Mouse (Mus musculus) embryonic facial prominence, embryonic 12.5 days (tissue): ENCODE data around the gene Tcf15. TPM values are rescaled to one million over a fixed set of nuclear protein-coding genes. Genes with fewer than 3 reads are reported as not detected.
A peak's percentile ranks its signal among the peaks of the same experiment; 100 is the strongest.

Experiments used
- ATAC-seq: fragments of 200-750 bp; cut with Nextera tagmentation; 2 replicates; pipeline ENCODE4 v1.8.0; 2017; ENCODE audit not compliant: insufficient number of reproducible peaks, insufficient read depth, low FRiP score, low TSS enrichment
- H3K27ac ChIP-seq: fragments of 300-500 bp; sonication (generic); 2 replicates; pipeline ENCODE4 v1.5.1; 2016; ENCODE audit warnings: mild to moderate bottlenecking
- H3K27me3 ChIP-seq: fragments of 300-500 bp; sonication (generic); 2 replicates; pipeline ENCODE4 v1.6.1; 2016; ENCODE audit warnings: mild to moderate bottlenecking, moderate library complexity
- H3K36me3 ChIP-seq: fragments of 300-500 bp; sonication (generic); 2 replicates; pipeline ENCODE4 v1.6.1; 2016; ENCODE audit warnings: mild to moderate bottlenecking
- H3K4me1 ChIP-seq: fragments of 300-500 bp; sonication (generic); 2 replicates; pipeline ENCODE4 v1.6.1; 2016
- H3K4me2 ChIP-seq: fragments of 300-500 bp; sonication (generic); replicated peaks from 2 replicates; pipeline ENCODE4 v1.6.1; 2016; ENCODE audit warnings: mild to moderate bottlenecking, moderate library complexity
- H3K4me3 ChIP-seq: fragments of 300-500 bp; sonication (generic); 2 replicates; pipeline ENCODE4 v1.5.1; 2016; ENCODE audit warnings: mild to moderate bottlenecking
- H3K9ac ChIP-seq: fragments of 300-500 bp; sonication (generic); 2 replicates; pipeline ENCODE4 v1.6.1; 2016; ENCODE audit warnings: mild to moderate bottlenecking, moderate library complexity
- H3K9me3 ChIP-seq: fragments of 300-500 bp; sonication (generic); 2 replicates; pipeline ENCODE4 v1.6.1; 2016; ENCODE audit warnings: mild to moderate bottlenecking, moderate library complexity
- WGBS: fragments of 180-500 bp; shearing (Covaris S2); methylation state at CpG from one replicate; pipeline ENCODE4 v1.1.7; 2016; 5-methylcytosine and 5-hydroxymethylcytosine counted together
- polyA plus RNA-seq: library from polyadenylated mRNA; unstranded; fragments of >200 nt; fragmentation: Nextera tagmentation; extraction: Ambion mirVana; gene quantifications from 2 replicates; pipeline ENCODE4 v1.2.1, GENCODE M21; 2016

Gene Tcf15
- polyA plus RNA-seq, 1 experiment from 2014 or later: 14.7 TPM

DNA sequence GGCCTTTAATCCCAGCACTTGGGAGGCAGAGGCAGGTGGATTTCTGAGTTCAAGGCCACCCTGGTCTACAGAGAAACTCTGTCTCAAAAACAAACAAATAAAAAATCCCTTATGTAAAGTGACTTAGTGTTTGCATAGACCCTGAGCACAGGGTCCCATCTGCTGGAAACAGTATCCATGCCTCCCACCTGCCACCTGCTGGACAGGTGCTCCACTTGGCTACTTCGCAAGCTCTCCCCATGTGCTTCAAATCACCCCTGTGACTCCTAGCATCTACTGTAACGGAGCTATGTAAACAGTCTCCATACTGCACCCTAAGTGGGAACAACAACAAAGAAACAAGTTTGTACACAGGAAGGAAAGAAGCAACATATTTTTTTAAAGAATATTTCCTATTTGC, 14.8 kb upstream of the Tcf15 start:
- Histone ChIP-seq H3K9me3 (peaks cover 3% of the 10 kb centered on the region; the same call in 1 of the 2 replicates), H3K4me3 (no peak overlapping the region), H3K9ac (no peak overlapping the region), H3K4me1 (0 out of 2 replicates have a peak, but pooled peaks cover 4% of the 10 kb centered on the region), H3K27ac (no peak overlapping the region), H3K27me3 (no peaks in the 10 kb centered on the region), H3K36me3 (no peaks in the 10 kb centered on the region), H3K4me2 (no peak overlapping the region)
- 50% methylated on average over 2 of the region's 2 CpGs for WGBS
- no peak for ATAC-seq

DNA sequence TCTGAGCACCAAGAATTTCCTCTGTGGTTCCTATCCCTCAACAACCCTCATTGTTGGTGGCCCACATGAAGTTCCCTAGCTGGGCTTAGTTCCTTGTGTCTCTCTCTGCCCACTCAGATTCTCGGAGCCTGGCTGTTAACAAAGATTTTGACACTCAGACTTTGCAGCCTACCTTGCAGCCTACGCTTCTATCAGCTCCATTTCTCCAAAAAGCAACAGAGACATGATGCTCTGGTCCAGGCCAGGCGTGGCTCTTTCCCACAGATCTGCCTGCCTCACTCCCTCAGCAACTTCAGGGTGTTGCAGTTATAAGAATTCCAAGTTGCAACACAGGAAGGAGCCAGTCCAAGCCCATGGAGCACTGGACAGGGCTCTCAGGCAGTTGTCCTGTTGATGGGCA, 13.6 kb upstream of the Tcf15 start:
- Histone ChIP-seq H3K4me1 (0 out of 2 replicates have a peak, but pooled peaks cover 4% of the 10 kb centered on the region), H3K36me3 (no peaks in the 10 kb centered on the region), H3K9me3 (peaks cover 3% of the 10 kb centered on the region; the same call in 1 of the 2 replicates), H3K27me3 (no peaks in the 10 kb centered on the region), H3K4me2 (no peak overlapping the region), H3K9ac (no peak overlapping the region), H3K27ac (no peak overlapping the region), H3K4me3 (no peak overlapping the region)
- no peak for ATAC-seq
- 73% methylated on average over 3 of the region's 3 CpGs for WGBS

DNA sequence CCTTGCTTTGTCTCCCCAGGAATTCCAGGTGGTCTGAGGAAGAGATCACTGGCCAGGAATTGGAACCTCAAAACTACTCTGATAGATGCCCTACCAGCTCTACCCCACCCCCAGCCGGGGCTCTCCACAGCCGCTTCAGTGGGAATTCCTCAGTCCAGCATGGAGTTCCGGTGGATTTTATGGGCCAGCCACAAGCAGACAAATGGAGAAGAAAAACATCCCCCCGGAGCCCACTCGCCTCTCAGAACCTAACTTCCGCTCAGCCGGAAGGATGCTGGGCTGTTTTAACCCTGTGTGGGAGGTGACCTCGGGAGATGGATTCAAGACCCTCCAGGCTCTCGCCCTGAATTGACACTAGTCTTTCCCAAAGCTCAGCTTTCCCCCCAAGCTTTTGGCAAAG, 11.3 kb upstream of the Tcf15 start:
- WGBS: 40% methylated on average over 9 of the region's 9 CpGs

DNA sequence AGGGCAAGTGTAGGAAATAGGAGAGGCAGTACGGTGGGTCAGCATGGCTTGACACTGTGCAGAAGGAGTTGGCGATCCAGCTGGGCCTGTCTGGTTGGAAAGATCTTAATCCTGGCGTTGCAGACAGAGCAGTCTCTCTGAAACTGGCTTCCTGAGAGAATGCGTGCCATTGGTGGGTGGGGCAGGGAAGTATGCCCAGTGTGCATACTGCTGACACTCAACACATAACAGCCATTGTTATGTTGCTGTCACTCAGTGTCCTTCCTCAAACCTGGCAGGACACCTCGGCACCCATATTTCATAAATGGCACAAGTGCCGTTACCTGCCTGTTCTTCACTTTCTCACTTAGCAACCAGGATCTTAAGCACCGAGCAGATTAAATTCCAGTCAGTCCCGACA, 10.7 kb upstream of the Tcf15 start:
- ATAC-seq: no peak
- H3K9ac ChIP-seq: no peak overlapping the region
- H3K27ac ChIP-seq: no peak overlapping the region
- H3K4me2 ChIP-seq: no peak overlapping the region
- WGBS: 65% methylated on average over 8 of the region's 8 CpGs
- H3K9me3 ChIP-seq: peaks cover 3% of the 10 kb centered on the region; the same call in 1 of the 2 replicates
- no peak overlapping the region for H3K4me3 ChIP-seq
- no peaks in the 10 kb centered on the region for H3K27me3 ChIP-seq
- H3K4me1 ChIP-seq: 0 out of 2 replicates have a peak, but pooled peaks cover 4% of the 10 kb centered on the region
- H3K36me3 ChIP-seq: no peaks in the 10 kb centered on the region

More for the DNA sequence above, 11.3 kb upstream of the Tcf15 start:
- no peak for ATAC-seq
- Histone ChIP-seq H3K36me3 (no peaks in the 10 kb centered on the region), H3K27me3 (no peaks in the 10 kb centered on the region), H3K9me3 (peaks cover 3% of the 10 kb centered on the region; the same call in 1 of the 2 replicates), H3K4me3 (no peak overlapping the region), H3K9ac (no peak overlapping the region), H3K27ac (no peak overlapping the region), H3K4me2 (no peak overlapping the region), H3K4me1 (0 out of 2 replicates have a peak, but pooled peaks cover 4% of the 10 kb centered on the region)

GRCm38 (mm10) chr2:152139191-152139987, 4.0 kb upstream of the Tcf15 start:
- 76% methylated on average over 10 of the region's 10 CpGs for WGBS
- ATAC-seq: no peak
- H3K4me2 ChIP-seq: no peak overlapping the region
- H3K27ac ChIP-seq: no peak overlapping the region
- H3K9ac ChIP-seq: no peak overlapping the region
- H3K36me3 ChIP-seq: no peaks in the 10 kb centered on the region
- peaks cover 24% of the 10 kb centered on the region; the same call in 1 of the 2 replicates for H3K4me1 ChIP-seq
- no peak overlapping the region for H3K4me3 ChIP-seq
- H3K27me3 ChIP-seq: peaks cover 19% of the 10 kb centered on the region
- no peaks in the 10 kb centered on the region for H3K9me3 ChIP-seq

GRCm38 (mm10) chr2:152140941-152141340, 2.4 kb upstream of the Tcf15 start:
- 31% methylated on average over 11 of the region's 11 CpGs for WGBS
- no peak overlapping the region for H3K4me3 ChIP-seq
- no peak for ATAC-seq
- no peak overlapping the region for H3K4me2 ChIP-seq
- peaks cover 35% of the 10 kb centered on the region for H3K27me3 ChIP-seq
- peaks cover 24% of the 10 kb centered on the region; the same call in 1 of the 2 replicates for H3K4me1 ChIP-seq
- H3K27ac ChIP-seq: no peak overlapping the region
- H3K36me3 ChIP-seq: no peaks in the 10 kb centered on the region
- no peak overlapping the region for H3K9ac ChIP-seq
- H3K9me3 ChIP-seq: no peaks in the 10 kb centered on the region

- no peak for ATAC-seq
- H3K4me2 ChIP-seq: peak overlapping the region; percentile 88
- H3K4me1 ChIP-seq: peaks cover 24% of the 10 kb centered on the region; the same call in 1 of the 2 replicates
- WGBS: 29% methylated on average over 1 of the region's 1 CpGs
- peaks cover 36% of the 10 kb centered on the region for H3K27me3 ChIP-seq
- H3K27ac ChIP-seq: peak overlapping the region; percentile 24; the same call in 1 of the 2 replicates
- no peaks in the 10 kb centered on the region for H3K36me3 ChIP-seq
- no peak overlapping the region for H3K4me3 ChIP-seq
- no peak overlapping the region for H3K9ac ChIP-seq
- no peaks in the 10 kb centered on the region for H3K9me3 ChIP-seq
Observed at GRCm38 (mm10) chr2:152141491-152141890, 1.9 kb upstream of the Tcf15 start.

- Histone ChIP-seq H3K4me3 (peak overlapping the region; percentile 29), H3K9me3 (no peaks in the 10 kb centered on the region), H3K27me3 (peaks cover 41% of the 10 kb centered on the region), H3K9ac (0 out of 2 replicates have a peak overlapping the region, but pooled peaks have one; percentile 0), H3K4me2 (peak overlapping the region; percentile 88), H3K27ac (peak overlapping the region; percentile 24), H3K36me3 (no peaks in the 10 kb centered on the region), H3K4me1 (peaks cover 24% of the 10 kb centered on the region; the same call in 1 of the 2 replicates)
- peak; percentile 50; the same call in 1 of the 2 replicates for ATAC-seq
- 1% methylated on average over 13 of the region's 13 CpGs for WGBS
Observed at GRCm38 (mm10) chr2:152142046-152142445, 1.3 kb upstream of the Tcf15 start.

DNA sequence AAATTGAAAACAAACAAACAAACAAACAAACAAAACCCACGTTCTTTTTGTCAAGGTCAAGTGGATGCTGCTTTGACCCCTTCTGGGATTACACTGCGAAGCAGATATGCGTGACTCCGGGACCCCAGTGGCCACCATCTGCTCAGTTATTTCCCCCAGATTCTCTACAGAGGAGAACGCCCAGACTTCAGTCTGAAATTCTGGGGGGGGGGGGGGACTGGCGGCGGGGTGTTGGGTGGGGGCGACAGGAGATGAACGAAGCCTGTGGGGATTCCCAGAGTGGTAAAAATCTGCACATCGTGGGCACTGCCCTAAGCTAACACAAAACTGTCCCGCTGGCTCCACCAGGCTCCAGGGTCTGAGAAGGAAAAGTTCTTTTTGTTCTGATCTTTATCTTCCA, 790 bp upstream of the Tcf15 start:
- H3K9me3 ChIP-seq: no peaks in the 10 kb centered on the region
- no peak overlapping the region for H3K9ac ChIP-seq
- peak overlapping the region; percentile 88 for H3K4me2 ChIP-seq
- no peak overlapping the region for H3K27ac ChIP-seq
- no peak for ATAC-seq
- H3K36me3 ChIP-seq: no peaks in the 10 kb centered on the region
- H3K27me3 ChIP-seq: peaks cover 41% of the 10 kb centered on the region
- H3K4me1 ChIP-seq: peaks cover 24% of the 10 kb centered on the region; the same call in 1 of the 2 replicates
- 2% methylated on average over 11 of the region's 11 CpGs for WGBS
- peak overlapping the region; percentile 29; the same call in 1 of the 2 replicates for H3K4me3 ChIP-seq

DNA sequence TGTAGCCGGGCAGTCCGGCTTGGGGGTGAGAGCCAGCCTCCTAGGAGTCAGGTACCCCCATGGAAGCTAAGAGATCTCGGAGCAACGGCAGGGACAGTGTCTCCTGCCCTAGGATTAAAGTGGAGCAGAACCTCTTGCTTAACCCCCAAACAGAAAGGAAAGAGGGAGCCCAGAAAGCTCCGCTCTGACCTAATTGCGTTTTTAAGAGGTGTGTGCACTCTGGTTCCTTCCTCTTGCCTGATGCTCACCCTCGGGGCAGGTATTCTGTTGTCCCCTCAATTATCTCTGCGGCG, 743 bp downstream of the Tcf15 start:
- peak overlapping the region; percentile 48 for H3K4me3 ChIP-seq
- H3K4me2 ChIP-seq: peak overlapping the region; percentile 88
- 16% methylated on average over 9 of the region's 9 CpGs for WGBS
- H3K36me3 ChIP-seq: no peaks in the 10 kb centered on the region
- H3K27me3 ChIP-seq: peaks cover 41% of the 10 kb centered on the region
- no peak for ATAC-seq
- H3K27ac ChIP-seq: no peak overlapping the region
- H3K4me1 ChIP-seq: peaks cover 24% of the 10 kb centered on the region; the same call in 1 of the 2 replicates
- no peaks in the 10 kb centered on the region for H3K9me3 ChIP-seq
- peak overlapping the region; percentile 57 for H3K9ac ChIP-seq

GRCm38 (mm10) chr2:152144501-152144900, 1.1 kb downstream of the Tcf15 start:
- peaks cover 24% of the 10 kb centered on the region; the same call in 1 of the 2 replicates for H3K4me1 ChIP-seq

GRCm38 (mm10) chr2:152145711-152146110, 2.4 kb downstream of the Tcf15 start:
- no peak for ATAC-seq
- H3K36me3 ChIP-seq: no peaks in the 10 kb centered on the region
- peaks cover 38% of the 10 kb centered on the region for H3K27me3 ChIP-seq
- peaks cover 24% of the 10 kb centered on the region; the same call in 1 of the 2 replicates for H3K4me1 ChIP-seq
- H3K4me3 ChIP-seq: no peak overlapping the region
- no peak overlapping the region for H3K27ac ChIP-seq
- no peaks in the 10 kb centered on the region for H3K9me3 ChIP-seq
- H3K9ac ChIP-seq: no peak overlapping the region
- WGBS: 54% methylated on average over 2 of the region's 2 CpGs
- 0 out of 2 replicates have a peak overlapping the region, but pooled peaks have one; percentile 88 for H3K4me2 ChIP-seq

More at GRCm38 (mm10) chr2:152144501-152144900, 1.1 kb downstream of the Tcf15 start:
- no peak overlapping the region for H3K9ac ChIP-seq
- 56% methylated on average over 5 of the region's 5 CpGs for WGBS
- peaks cover 41% of the 10 kb centered on the region for H3K27me3 ChIP-seq
- no peak for ATAC-seq
- peak overlapping the region; percentile 88 for H3K4me2 ChIP-seq
- H3K4me3 ChIP-seq: peak overlapping the region; percentile 48; the same call in 1 of the 2 replicates
- no peak overlapping the region for H3K27ac ChIP-seq
- no peaks in the 10 kb centered on the region for H3K9me3 ChIP-seq
- no peaks in the 10 kb centered on the region for H3K36me3 ChIP-seq
